Mouse (Mus musculus) layer of hippocampus, postnatal 10 days (tissue): ENCODE data around the gene Ankmy1. TPM values are rescaled to one million over a fixed set of nuclear protein-coding genes. Genes with fewer than 3 reads are reported as not detected.
A peak's percentile ranks its signal among the peaks of the same experiment; 100 is the strongest.

Experiments used
- DNase-seq, 2 experiments: peaks; one replicate each; pipeline ENCODE4 v3.0.0; 2021; ENCODE audit warnings: low spot score in 2 of 2
- total RNA-seq, 2 experiments: library from RNA; stranded (reverse); gene quantifications; 2 replicates each; pipeline ENCODE4 v1.2.3; 2021

Ankmy1 gene
- total RNA-seq, 2 experiments from 2014 or later = 0.21 TPM; not detected in 1

GRCm38 (mm10) chr1:92911721-92912138, 9.0 kb upstream of the Ankmy1 start:
- no peak for DNase-seq

GRCm38 (mm10) chr1:92910925-92911720, 8.4 kb upstream of the Ankmy1 start:
- peak; percentile 73 to 80 for DNase-seq

- DNase-seq = peak; percentile 73 to 84
Observed at GRCm38 (mm10) chr1:92910239-92910885, 7.7 kb upstream of the Ankmy1 start, which contains the start of gene Rnpepl1. Gene Rnpepl1 (plus strand): TSS chr1:92910783.

GRCm38 (mm10) chr1:92909068-92909467, 6.4 kb upstream of the Ankmy1 start:
- no peak for DNase-seq

- no peak for DNase-seq
Observed at GRCm38 (mm10) chr1:92908664-92909063, 6.0 kb upstream of the Ankmy1 start.

GRCm38 (mm10) chr1:92907632-92908360, 5.1 kb upstream of the Ankmy1 start:
- no peak for DNase-seq

GRCm38 (mm10) chr1:92906779-92907631, 4.3 kb upstream of the Ankmy1 start, which contains the start of gene Dusp28:
Gene Dusp28 (plus strand): TSS chr1:92906981.
- peak; percentile 76 to 81 for DNase-seq

GRCm38 (mm10) chr1:92905703-92906310, 3.1 kb upstream of the Ankmy1 start:
- no peak for DNase-seq

GRCm38 (mm10) chr1:92903627-92904026, 921 bp upstream of the Ankmy1 start:
- no peak for DNase-seq

GRCm38 (mm10) chr1:92895089-92895488, 7.6 kb downstream of the Ankmy1 start:
- DNase-seq = peak; percentile 85

GRCm38 (mm10) chr1:92893896-92894295, 8.8 kb downstream of the Ankmy1 start:
- DNase-seq = no peak

GRCm38 (mm10) chr1:92892791-92893190, 9.9 kb downstream of the Ankmy1 start:
- DNase-seq = no peak

- DNase-seq = no peak
Observed at GRCm38 (mm10) chr1:92888901-92889655, 13.6 kb downstream of the Ankmy1 start.

- no peak for DNase-seq
Observed at GRCm38 (mm10) chr1:92881982-92882381, 20.7 kb downstream of the Ankmy1 start.

GRCm38 (mm10) chr1:92880101-92880500, 22.6 kb downstream of the Ankmy1 start:
- DNase-seq = no peak

GRCm38 (mm10) chr1:92879266-92879665, 23.4 kb downstream of the Ankmy1 start:
- DNase-seq = peak; percentile 40 to 46

- no peak for DNase-seq
Observed at GRCm38 (mm10) chr1:92878066-92878741, 24.5 kb downstream of the Ankmy1 start.

GRCm38 (mm10) chr1:92877431-92877978, 25.2 kb downstream of the Ankmy1 start:
- DNase-seq = no peak
